Mouse (Mus musculus) ovary, postnatal 10 days (tissue): ENCODE results near the gene Ccdc82.

ENCODE experiments used
- DNase-seq: peaks from one replicate; pipeline ENCODE4 v3.0.0; 2022; ENCODE audit warnings: low spot score

Ccdc82 gene

DNA sequence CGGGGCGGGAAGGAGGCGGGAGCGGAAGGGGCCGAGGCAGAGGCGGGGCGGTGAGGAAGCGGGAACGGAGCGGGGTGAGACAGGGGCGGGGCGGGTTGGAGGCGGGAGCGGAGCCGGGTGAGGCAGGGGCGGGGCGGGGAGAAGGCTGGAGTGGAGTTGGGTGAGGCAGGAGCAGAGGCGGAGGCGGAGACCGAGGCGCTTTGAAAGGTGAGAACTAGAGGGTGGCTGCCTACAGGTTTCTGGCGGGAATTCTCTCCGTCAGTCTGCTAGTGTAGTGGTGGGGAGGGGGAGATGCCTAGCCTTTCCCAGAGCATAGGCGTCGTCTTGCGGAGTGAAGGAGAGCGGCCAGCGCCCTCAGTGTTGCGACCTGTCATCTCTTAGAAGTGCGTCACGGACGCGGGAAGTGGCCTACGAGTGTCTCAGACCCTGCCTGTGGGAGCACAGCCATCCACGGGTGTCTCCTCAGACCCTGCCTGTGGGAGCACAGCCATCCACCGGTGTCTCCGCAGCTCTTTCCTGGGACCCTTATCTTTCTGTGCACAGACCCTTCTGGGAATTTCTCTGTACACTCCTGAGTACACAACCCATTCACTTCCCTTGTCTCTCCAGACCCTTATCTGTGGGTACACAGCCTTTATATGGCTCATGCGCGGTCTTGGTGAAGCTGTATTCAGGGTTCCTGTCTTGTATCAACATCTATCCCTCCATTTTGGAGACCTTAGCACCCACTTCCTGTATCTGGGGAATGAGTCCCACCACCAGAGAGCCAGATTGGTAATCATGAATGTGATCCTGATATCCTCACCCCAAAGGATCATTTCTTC is at the start of gene Ccdc82:
TSS of gene Ccdc82 (plus strand) at position 141 of the 824 bp plus-strand sequence.
- DNase-seq: peak; percentile 62

DNA sequence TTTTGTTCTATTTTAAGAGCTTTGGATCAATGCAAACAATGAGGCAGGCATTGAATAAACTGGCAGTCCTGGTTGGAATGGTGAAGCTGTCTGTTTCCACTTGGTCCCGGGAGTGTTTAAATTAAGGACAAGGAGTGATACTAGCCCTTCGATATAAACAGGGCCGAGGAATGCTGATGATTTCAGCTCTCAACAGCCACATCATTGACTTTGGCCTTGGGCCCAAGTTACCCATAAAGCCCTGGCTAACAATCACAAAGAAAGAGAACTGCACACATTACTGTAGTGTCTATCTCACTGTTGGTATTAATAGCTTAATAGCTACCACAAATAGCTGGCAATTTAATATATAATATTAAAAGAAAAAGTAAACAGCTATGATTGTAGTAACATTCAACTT is 46.7 kb upstream of the Ccdc82 start:
- no peak for DNase-seq

DNA sequence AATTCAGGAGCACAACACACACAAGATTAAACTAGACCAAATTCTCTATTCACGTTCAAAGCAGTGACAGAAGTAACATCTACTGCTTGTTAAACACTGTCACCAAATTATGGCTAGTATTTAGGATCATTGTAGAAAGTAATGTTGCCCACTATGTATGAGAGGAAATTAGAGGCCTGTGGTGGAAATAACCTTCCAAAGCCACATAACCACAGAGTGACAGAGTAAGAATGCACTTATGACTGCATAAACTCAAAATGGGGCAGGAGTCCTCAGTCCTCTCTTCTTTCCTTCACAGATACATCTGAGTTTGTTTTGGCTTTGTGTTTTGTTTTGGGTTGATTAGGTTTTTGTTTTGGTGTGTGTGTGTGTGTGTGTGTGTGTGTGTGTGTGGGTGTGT is 43.6 kb upstream of the Ccdc82 start:
- DNase-seq: no peak

DNA sequence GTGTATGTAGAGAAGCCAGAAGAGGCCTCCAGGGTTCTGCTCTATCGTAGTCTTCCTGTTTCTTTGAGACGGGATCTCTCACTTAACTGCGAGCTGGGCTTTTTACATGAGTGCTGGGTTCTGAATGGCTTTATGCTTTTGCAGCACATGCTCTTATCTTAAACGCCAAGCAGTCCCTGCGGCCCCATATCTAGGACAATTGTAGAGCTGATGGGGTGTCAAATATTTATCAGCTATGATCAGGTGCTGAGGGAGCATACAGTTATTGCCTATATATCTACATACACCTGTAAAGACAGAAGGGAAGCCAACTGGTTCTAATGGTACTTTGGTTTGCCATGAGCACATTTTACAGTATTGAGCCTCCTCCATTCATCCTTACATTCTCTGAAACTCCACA is 43.1 kb upstream of the Ccdc82 start:
- no peak for DNase-seq

DNA sequence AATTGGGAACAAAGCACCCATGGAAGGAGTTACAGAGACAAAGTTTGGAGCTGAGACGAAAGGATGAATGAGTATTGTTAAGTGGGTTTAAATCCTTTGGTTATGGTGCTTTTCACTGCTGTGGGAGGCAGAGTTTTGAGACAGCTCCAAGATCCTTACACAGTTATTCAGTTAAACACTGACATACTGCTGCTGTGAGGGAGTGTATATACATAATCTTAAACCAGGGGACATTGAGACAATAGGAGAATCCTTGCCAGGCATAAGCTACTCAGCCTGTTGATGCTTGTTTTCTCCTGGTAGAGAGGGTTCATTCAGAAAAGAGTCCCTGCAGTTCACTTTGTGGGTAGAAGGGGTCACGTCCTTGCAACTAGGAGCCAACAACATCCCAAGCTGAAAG is 40.4 kb upstream of the Ccdc82 start:
- no peak for DNase-seq

DNA sequence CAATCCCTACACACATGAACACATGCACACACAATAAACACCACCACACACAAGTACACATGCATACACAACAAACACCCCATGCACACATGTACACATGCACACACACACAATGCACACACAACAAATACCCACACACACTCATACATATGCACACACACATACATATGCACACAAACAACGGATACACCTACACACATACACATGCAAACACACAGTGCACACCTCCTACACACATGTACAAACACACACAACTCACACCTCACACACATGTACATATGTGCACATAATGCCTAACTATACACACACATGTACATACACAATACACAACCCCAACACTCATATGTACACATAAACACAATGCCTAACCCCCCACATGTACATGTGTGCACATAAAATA is 20.9 kb upstream of the Ccdc82 start:
- DNase-seq: no peak

DNA sequence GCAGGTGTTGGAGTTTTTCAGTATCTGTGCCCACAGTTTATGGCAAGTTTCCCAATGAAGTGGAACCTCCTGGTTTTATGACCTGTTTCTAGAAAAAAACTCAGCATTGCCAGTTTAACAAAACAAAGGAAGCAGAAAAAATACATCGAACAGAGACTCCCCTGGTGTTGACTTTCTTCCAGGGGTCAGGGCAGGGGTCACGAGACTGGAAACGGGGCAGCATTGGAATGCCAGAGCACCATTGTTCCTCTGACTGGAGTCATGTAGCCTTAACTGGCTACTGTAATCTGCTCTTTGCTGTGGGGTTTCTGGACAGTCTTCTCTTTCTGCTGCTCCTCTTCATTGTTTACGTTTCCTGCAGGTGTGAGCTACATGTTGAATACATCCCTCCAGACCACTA is 16.2 kb upstream of the Ccdc82 start:
- DNase-seq: no peak

DNA sequence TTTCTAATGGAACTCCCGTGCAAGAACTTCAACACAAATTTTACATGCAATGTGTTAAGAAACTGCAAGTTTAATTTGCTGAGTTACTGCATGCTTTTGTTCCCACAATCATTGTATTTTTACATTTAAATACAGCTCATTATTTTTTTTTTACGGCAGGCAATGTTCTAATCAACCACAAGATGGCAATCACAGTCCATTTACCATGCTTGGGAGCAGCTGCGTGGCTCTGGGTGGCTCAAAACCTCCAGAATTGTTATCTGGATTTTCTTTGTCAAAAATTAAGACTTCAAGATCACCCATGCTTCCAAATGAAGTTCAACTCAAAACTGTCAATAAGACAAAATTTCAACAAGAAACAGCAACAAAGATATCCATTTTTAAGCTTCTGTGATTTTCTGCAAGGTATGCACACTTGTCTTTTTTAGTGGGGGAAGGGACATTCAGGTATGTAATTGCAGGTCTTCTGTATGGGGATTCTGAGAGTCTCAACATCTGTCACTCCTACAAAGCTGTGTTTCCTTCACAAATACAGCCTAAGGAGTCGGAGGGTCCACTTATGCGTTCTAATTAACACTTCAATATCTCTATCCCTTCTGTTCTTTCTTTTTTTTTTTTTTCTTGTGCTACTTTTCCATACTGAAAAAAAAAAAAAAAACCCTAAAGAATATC is 15.1 kb upstream of the Ccdc82 start:
- no peak for DNase-seq

DNA sequence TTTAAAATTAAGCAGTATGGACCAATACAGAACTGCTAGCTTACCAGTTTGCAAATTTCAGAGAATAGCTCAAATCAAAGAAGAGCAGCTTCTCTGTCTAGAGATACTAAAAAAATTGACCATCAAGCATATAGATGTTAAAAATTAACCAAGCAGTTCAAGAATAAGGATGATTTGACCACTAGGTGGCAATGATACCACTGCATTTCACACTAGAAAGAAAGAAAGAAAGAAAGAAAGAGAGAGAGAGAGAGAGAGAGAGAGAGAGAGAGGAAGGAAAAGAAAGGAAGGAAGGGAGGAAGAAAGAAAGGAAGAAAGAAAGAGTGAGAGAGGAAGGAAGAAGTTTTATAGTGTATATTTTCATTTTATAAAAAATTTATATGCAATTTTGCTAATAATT is 4.4 kb upstream of the Ccdc82 start:
- DNase-seq: no peak

DNA sequence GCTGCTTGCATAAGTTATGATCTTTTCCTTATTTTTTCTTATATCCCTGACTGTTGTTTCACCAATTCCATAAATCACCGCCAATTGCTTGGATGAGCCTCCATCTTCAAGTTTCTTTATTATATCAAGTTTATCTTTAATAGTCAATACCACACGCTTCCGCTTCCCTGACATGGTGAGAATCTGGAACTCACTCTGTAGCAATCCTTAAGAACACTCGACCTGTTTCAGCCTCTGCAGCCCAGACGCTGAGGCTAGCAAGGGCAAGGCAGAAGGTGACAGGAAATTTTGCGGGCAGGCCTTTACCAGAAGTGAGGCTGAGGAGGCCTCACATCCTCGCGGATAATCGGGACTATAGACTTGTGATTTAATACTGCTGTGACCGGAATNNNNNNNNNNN is 1.3 kb upstream of the Ccdc82 start, which contains the start of gene Jrkl:
TSS of gene Jrkl (minus strand) at position 349 of the 400 bp plus-strand sequence.
- peak; percentile 5 for DNase-seq

DNA sequence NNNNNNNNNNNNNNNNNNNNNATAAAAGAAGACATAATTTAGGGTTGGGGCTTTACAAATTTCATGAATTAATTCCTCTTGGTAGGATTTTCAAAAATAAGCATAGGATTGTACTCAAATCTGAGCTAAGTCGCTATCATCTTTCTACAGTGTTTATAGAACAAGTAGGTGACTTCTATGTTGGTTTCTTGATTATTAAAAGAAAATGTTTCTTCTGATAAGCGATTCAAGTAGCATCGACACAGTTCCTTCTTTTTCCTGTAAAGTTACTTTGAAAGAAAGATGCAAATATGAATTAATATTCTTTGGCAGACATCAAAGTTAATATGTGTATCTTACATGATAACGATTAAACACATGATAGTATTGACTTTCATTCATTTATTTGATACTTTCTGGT is 1.3 kb downstream of the Ccdc82 start:
- DNase-seq: no peak

DNA sequence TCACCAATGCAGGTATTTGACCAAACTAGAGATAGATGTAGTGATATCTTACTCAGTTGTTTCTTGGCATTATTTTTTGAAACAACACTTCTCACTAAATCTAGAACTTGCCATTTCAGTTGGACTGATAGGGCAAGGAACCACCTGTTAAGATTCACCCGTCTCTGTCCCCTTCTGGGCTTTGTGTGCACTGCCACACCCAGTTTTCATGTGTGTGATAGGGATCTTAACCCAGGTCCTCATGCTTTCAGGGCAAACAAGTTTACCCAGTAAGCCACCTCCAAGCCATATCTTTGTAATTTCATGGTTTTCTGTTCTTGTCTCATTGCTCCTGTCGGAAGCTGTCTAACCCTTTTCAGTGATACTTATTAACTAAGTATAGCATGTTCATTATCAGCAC is 4.5 kb downstream of the Ccdc82 start:
- DNase-seq: no peak

DNA sequence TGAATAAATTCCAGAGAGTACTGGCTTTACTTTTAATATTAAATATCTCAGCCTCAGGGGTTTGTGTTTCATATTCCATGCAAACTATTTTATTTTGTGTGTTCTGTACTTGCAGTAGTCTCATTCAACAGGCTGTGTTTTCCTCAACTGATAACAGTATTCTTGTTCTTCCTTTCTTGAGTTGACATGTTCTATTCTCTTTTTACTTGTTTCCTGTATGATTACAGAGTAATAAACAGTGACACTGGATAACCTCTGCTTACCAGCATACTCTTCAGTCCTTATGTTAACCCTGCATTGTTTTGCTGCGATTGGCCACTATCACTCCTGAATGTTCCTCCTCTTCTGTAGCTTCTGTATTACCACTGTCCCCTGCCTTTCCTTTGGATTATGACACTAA is 10.0 kb downstream of the Ccdc82 start:
- DNase-seq: no peak

DNA sequence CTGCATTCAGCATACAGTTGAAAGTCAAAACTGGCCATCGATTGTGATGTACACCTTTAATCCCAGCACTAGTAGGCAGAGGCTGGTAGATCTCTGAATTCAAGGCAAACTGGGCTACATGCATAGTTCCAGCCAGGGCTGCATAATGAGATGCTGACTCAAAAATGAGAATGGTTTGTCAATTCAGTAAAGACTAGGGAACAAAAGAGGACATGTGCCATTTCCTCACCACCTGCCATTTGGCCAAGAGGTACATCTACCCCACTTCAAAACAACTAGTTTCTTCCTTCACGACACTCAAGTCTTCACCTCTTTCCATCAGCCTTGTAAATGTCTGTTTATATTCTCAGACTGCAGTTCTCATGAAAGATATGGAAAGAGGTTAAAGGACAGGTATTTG is 11.4 kb downstream of the Ccdc82 start:
- DNase-seq: no peak

DNA sequence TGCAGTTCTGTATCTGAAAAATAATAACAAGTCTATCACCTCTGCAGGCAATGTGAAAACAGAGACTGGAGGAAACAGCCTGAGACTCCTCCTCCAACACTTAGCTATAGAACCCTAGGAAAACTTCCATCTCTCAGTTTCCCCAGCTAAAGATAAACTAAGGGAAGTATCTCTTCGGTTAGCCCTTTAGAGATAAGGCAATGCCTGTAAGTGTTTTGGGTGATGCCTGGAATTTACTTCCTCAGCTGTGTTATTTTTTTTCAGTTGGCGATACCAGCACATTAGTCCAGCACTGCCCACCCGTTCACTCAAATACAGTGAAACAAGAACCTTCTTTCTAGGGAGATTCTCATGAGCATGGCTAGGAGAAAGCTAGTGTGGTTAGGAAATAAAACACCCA is 14.2 kb downstream of the Ccdc82 start:
- no peak for DNase-seq

DNA sequence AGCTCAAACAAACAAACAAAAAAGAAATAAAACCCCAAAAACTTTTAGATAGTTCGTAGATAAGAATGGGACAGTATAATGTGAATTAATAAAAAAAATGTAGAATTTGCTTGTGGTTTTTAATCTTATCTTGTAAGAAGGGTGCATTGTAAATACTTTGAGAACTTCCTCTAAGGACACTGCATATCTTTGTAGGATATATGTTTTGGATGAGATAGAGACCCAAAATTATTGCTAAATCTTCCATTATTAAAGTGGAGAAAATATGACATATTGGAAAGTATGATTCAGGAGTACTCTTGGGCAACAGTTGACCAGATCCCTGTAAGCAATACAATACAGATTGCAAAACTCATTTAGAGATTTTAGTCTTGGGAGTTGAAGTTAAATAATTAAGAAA is 26.5 kb downstream of the Ccdc82 start:
- DNase-seq: no peak

DNA sequence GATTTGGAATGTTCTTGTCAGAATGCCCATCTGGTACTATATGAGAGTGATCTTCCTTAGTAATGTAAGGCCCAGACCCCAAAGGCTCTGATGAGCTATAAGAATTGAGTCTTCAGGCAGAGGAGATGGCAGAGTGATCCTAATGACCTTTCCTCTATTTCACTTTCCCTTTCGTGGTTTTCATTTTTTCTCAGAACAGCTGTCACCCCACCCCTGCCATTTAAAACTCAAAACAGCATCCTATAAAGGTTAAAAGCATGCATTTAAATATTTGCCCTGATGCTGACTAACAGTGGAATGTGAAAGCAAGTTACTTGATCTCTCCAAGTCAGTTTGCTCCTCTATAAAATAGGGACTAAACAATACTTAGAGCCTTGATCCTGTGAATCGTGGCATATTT is 40.7 kb downstream of the Ccdc82 start:
- no peak for DNase-seq

DNA sequence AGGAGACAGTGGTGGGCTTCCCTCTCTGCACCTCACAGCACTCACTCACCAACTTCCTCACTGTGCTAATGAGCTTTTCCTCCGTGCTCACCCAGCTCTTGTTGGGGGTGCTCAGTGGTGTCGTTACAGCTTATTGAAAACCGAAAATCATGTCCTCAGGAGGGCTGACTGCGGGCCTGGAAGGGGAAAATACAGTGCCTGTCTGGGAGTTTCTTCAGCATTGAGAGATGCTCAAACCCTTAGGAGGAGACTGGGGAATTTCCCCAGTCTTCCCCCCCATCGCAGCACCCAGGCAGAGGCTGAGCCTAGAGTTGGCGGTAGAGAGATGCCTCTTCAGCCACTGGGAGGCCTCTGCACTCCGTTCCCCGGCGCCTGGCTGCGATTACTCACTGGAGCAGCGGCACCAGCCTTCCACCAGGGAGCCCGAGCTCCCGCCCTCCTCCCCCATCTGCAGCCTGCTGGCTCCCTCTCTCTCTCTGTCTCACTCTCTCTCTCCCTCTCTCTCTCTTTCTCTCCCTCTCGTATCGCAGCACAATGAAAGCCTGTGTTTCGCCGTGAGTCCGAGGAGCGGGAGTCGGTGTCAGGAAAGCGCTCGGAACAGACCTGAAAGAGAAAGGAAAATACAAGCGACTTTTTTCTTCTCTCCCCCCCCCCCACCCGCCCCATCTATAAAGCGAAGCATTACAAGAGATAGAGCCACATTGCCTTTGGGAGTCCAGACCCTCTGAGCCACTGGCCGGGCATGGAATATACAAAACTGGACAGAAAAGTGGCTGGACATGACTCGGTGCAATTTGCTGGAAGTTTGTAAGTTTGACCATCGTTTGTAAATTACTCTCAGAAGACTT is 49.7 kb downstream of the Ccdc82 start:
- DNase-seq: peak; percentile 76

DNA sequence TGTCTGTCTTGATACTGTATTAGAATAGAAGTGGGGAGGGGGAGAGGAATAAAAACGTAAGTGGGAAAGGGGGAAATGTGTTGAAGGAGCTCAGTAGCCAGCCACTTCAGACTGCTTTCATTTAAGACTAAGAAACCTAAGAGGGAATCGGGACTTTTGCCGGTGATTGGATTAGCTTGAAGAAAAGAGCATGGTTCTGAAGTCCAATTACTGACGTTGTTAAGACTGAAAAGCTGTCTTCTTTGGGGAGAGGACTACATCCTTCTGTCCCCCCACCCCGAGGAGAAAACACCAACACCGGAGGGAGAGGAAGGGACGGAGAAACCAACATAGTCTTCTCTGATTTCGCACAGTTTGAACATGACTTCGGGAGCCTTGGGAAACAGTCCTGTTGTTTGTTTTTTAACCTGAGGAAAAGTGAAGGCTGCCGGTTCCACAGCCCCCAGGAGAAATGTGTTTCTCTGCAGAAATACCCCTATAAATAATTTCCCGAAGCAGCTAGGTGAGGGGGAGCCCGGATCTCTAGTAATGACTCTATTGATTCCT is 50.4 kb downstream of the Ccdc82 start:
- DNase-seq: no peak

DNA sequence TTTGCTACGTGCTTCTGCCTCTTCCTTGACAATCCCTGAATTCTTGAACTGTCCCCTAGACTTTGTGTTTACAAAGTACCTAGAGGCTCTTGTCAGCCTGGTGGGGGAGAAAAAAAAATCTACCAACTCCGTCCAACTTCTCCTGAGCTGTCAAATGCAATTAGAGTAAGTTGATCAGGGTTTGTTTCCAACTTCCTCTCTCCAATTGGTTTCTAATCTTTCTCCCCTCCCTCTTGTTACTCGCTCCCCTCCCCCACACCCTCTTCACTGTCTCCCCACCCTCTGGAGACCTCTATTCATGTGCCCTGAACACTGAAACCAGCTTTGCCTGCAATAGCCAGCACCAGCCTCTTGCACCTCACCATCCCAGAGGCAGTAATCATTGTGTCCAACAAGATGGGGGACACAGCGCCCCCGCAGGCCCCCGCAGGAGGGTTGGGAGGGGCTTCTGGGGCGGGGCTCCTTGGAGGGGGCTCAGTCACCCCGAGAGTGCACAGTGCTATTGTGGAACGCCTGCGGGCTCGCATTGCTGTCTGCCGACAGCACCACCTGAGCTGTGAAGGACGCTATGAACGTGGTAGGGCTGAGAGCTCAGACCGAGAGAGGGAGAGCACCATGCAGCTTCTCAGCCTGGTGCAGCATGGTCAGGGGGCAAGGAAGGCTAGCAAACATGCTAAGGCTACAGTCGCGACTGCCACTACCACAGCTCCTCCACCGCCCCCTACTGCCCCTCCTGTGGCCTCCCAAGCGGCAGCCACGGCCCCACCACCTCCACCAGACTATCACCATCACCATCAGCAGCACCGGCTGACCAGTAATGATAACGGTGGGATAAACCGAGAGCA is 51.1 kb downstream of the Ccdc82 start, which contains the start of gene Maml2:
TSS of gene Maml2 (plus strand) at position 290 of the 845 bp plus-strand sequence.
- peak; percentile 44 for DNase-seq

DNA sequence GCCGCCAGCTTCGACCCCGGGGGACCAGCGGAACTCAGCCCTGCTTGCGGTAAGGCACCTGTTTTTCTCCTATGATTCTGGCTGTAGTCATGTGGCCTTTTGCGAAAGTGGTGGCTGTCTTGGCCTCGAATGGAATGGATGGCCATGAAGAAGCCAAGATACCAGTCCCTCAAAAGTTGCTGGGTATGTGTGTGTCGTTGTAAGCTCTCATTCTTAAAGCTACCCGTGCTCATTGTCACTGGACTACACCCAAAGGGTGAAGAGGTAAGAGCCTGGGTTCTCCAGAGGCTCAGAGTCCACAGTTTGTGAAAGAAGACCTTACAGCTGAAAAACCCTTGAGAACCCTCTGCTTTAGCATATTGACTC is 51.7 kb downstream of the Ccdc82 start:
- DNase-seq: no peak
